Mouse (Mus musculus) liver, embryonic 14.5 days (tissue): ENCODE data around the gene Rcor3. TPM values are rescaled to one million over a fixed set of nuclear protein-coding genes. Genes with fewer than 3 reads are reported as not detected.
A peak's percentile ranks its signal among the peaks of the same experiment; 100 is the strongest.

Experiments
- ATAC-seq: fragments of 200-750 bp; cut with Nextera tagmentation; 2 replicates; pipeline ENCODE4 v1.8.0; 2017; ENCODE audit warnings: moderate number of reproducible peaks, mild to moderate bottlenecking, moderate library complexity; ENCODE audit not compliant: insufficient read depth
- DNase-seq, 3 experiments: peaks; one replicate each; pipeline ENCODE4 v3.0.0-alpha.2; 2012 to 2013; ENCODE audit warnings: low read depth in 3 of 3, low spot score in 3 of 3
- H3K27ac ChIP-seq: fragments of 300-500 bp; sonication (generic); 2 replicates; pipeline ENCODE4 v1.5.1; 2014; ENCODE audit warnings: moderate library complexity, mild to moderate bottlenecking, control low read depth, inconsistent platforms
- H3K27me3 ChIP-seq: fragments of 300-500 bp; sonication (generic); 2 replicates; pipeline ENCODE4 v1.6.1; 2014; ENCODE audit warnings: mild to moderate bottlenecking, low read length, moderate library complexity; ENCODE audit not compliant: control insufficient read depth, insufficient read depth
- H3K36me3 ChIP-seq: fragments of 300-500 bp; sonication (generic); replicated peaks from 2 replicates; pipeline ENCODE4 v1.6.1; 2014; ENCODE audit warnings: low read depth; ENCODE audit not compliant: control insufficient read depth, insufficient read depth
- H3K4me1 ChIP-seq, 2 experiments: fragments of 200-500 bp in 1 of 2; fragments of 300-500 bp in 1 of 2; sonication (generic) in 1 of 2; replicated peaks; 2 replicates each; pipeline ENCODE4 v1.6.1; 2012 to 2014; ENCODE audit warnings: antibody characterized with exemption in 1 of 2, inconsistent platforms in 1 of 2, low read length in 1 of 2; ENCODE audit not compliant: control insufficient read depth in 2 of 2, insufficient read depth in 2 of 2
- H3K4me2 ChIP-seq: fragments of 300-500 bp; sonication (generic); 2 replicates; pipeline ENCODE4 v1.6.1; 2014; ENCODE audit warnings: low read depth, mild to moderate bottlenecking, control low read depth, moderate library complexity
- H3K4me3 ChIP-seq, 2 experiments: fragments of 200-500 bp in 1 of 2; fragments of 300-500 bp in 1 of 2; sonication (generic) in 1 of 2; 2 replicates each; pipeline ENCODE4 v1.5.1; 2012 to 2014; ENCODE audit warnings: low read depth in 2 of 2, low read length in 2 of 2, mild to moderate bottlenecking in 2 of 2, control low read depth in 1 of 2, inconsistent platforms in 1 of 2, moderate library complexity in 1 of 2; ENCODE audit not compliant: insufficient read depth in 1 of 2
- H3K9ac ChIP-seq: fragments of 300-500 bp; sonication (generic); replicated peaks from 2 replicates; pipeline ENCODE4 v1.6.1; 2014; ENCODE audit warnings: mild to moderate bottlenecking, control low read depth, moderate library complexity
- H3K9me3 ChIP-seq: fragments of 300-500 bp; sonication (generic); 2 replicates; pipeline ENCODE4 v1.6.1; 2016; ENCODE audit warnings: low read length, mixed read lengths; ENCODE audit not compliant: control insufficient read depth
- CTCF ChIP-seq: IDR thresholded peaks from 2 replicates; pipeline ENCODE4 v1.5.1; 2016; ENCODE audit warnings: antibody characterized with exemption, low read depth, control low read depth
- EP300 ChIP-seq: IDR thresholded peaks from 2 replicates; pipeline ENCODE4 v1.6.1; 2016; ENCODE audit warnings: antibody characterized with exemption, low read depth
- WGBS: fragments of 180-500 bp; shearing (Covaris S2); extraction: QIAGEN DNeasy Blood & Tissue Kit; methylation state at CpG from one replicate; pipeline ENCODE4 v1.1.7; 2014; ENCODE audit not compliant: insufficient replicate concordance; 5-methylcytosine and 5-hydroxymethylcytosine counted together
- polyA plus RNA-seq, 2 experiments: library from polyadenylated mRNA; depleted of rRNA in 1 of 2; stranded (reverse) in 1 of 2; unstranded in 1 of 2; fragments of >200 nt; fragmentation: Nextera tagmentation in 1 of 2; extraction: Ambion mirVana in 1 of 2; gene quantifications; 2 replicates each; pipeline versions ENCODE4 v1.2.1 to v1.2.3; 2012 to 2014

Gene Rcor3
- polyA plus RNA-seq, 2 experiments, result 6.9 to 9.1 TPM

- 74% methylated on average over 4 of the region's 4 CpGs for WGBS
- Histone ChIP-seq H3K9me3 (no peaks in the 10 kb centered on the region), H3K36me3 (peaks cover 8% of the 10 kb centered on the region)
Measured at GRCm38 (mm10) chr1:192105902-192106389, 31.9 kb downstream of the Rcor3 start.

GRCm38 (mm10) chr1:192104021-192104420, 33.8 kb downstream of the Rcor3 start:
- no peak overlapping the region for H3K9ac ChIP-seq
- ATAC-seq, result peak; percentile 31; the same call in 1 of the 2 replicates
- 90% methylated on average over 9 of the region's 9 CpGs for WGBS
- H3K27ac ChIP-seq, result no peak overlapping the region
- H3K4me2 ChIP-seq, result no peak overlapping the region
- no peak overlapping the region for H3K4me3 ChIP-seq
- peaks cover 0 to 4% of the 10 kb centered on the region in 2 experiments; a peak in 2 of 4 replicates for H3K4me1 ChIP-seq
- peaks cover 10% of the 10 kb centered on the region for H3K36me3 ChIP-seq
- TF ChIP-seq CTCF (no peak), EP300 (no peak)
- DNase-seq, result no peak
- no peaks in the 10 kb centered on the region for H3K27me3 ChIP-seq
- no peaks in the 10 kb centered on the region for H3K9me3 ChIP-seq

More at GRCm38 (mm10) chr1:192105902-192106389, 31.9 kb downstream of the Rcor3 start:
- ATAC-seq (no peak), DNase-seq (no peak)
- Histone ChIP-seq H3K4me2 (no peak overlapping the region), H3K4me1 (peaks cover 0 to 4% of the 10 kb centered on the region in 2 experiments; a peak in 2 of 4 replicates), H3K4me3 (no peak overlapping the region), H3K27me3 (no peaks in the 10 kb centered on the region), H3K9ac (no peak overlapping the region), H3K27ac (no peak overlapping the region)
- TF ChIP-seq CTCF (no peak), EP300 (no peak)

DNA sequence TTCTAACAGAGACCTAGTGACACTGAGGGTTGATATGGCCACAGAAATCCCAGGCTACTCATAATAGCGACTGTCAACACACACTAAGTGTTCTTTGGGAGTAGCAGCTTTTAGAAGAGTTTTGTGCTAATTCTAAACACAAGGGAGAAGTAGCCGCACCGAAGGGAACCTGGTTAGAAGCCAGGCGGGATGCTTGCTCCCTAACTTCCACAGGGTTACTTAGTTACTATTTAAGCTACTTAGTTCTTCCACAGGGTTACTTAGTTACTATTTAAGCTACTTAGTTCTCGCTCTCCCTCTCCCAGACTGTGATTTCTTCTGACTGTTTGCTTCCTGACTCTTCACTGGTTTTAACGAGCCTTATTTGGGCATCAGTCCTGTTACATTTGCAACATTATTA, 34.7 kb downstream of the Rcor3 start:
- no peak overlapping the region for H3K9ac ChIP-seq
- 74% methylated on average over 6 of the region's 6 CpGs for WGBS
- TF ChIP-seq CTCF, result no peak
- TF ChIP-seq EP300, result no peak
- no peaks in the 10 kb centered on the region for H3K9me3 ChIP-seq
- peaks cover 0 to 4% of the 10 kb centered on the region in 2 experiments; a peak in 2 of 4 replicates for H3K4me1 ChIP-seq
- H3K4me2 ChIP-seq, result no peak overlapping the region; the same call in 1 of the 2 replicates
- H3K27ac ChIP-seq, result no peak overlapping the region
- H3K36me3 ChIP-seq, result peaks cover 10% of the 10 kb centered on the region
- H3K27me3 ChIP-seq, result no peaks in the 10 kb centered on the region
- DNase-seq, result no peak
- ATAC-seq, result no peak
- H3K4me3 ChIP-seq, result no peak overlapping the region

DNA sequence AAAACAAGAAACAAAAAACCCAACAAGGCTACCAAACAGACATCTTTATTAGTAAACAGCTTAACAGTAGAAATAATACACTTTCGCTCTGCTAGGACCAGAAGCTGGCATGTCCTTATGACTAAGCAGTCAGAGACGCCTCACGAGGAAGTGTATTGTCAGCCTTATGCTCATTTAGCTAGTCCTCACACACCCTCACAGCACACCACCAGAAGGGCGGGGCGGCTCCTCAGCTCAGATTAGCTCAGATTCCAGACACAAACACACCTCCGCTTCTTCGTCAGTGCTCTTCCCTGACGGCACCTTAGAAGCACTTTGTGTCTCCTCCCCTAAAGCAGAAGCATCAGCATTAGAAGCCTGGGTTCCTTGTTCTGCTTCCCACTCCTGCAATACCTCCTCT, 36.5 kb downstream of the Rcor3 start:
- Histone ChIP-seq H3K27me3 (no peaks in the 10 kb centered on the region), H3K9ac (no peak overlapping the region), H3K9me3 (no peaks in the 10 kb centered on the region), H3K4me1 (peaks cover 0 to 4% of the 10 kb centered on the region in 2 experiments; a peak in 2 of 4 replicates), H3K27ac (no peak overlapping the region), H3K36me3 (peaks cover 10% of the 10 kb centered on the region), H3K4me3 (no peak overlapping the region), H3K4me2 (no peak overlapping the region)
- 57% methylated on average over 8 of the region's 8 CpGs for WGBS
- TF ChIP-seq CTCF (no peak), EP300 (no peak)
- no peak for ATAC-seq
- DNase-seq, result no peak

DNA sequence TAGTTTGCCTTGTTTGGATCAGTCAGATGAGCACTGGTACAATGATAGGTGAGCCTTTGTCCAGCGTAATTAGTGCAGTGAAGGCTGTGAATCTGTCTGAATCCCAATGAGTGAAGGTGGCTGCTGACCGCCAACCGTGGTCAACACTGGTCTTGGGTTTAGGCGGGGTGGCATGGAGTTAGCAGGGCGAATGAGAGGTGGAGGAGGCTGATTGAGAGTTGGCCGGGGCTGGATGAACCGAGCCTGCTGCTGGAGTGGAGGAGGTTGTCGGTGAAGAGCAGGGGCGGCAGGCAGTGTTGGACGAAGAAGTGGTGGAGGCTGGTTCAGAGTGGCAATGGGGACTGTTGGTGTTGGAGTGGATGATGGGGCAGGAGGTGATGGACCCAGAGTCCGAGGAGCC, 37.1 kb downstream of the Rcor3 start:
- Histone ChIP-seq H3K27me3 (no peaks in the 10 kb centered on the region), H3K4me2 (no peak overlapping the region), H3K36me3 (peaks cover 10% of the 10 kb centered on the region), H3K4me1 (peaks cover 0 to 2% of the 10 kb centered on the region in 2 experiments; a peak in 2 of 4 replicates), H3K9ac (no peak overlapping the region), H3K9me3 (no peaks in the 10 kb centered on the region), H3K4me3 (no peak overlapping the region), H3K27ac (no peak overlapping the region)
- ATAC-seq (no peak), DNase-seq (no peak)
- TF ChIP-seq CTCF (no peak), EP300 (no peak)
- 86% methylated on average over 11 of the region's 11 CpGs for WGBS
